Mouse (Mus musculus): ENCODE results near the gene Osbpl2.

- TF ChIP-seq CTCF (IDR thresholded peaks at IDR 0.05; ENCODE audit: control insufficient read depth, insufficient read depth, low read length) = no peak
- no peak for TF ChIP-seq POLR2A (IDR thresholded peaks at IDR 0.05; ENCODE audit: borderline replicate concordance, control insufficient read depth, low read depth, low read length)
These were observed 78.4 kb downstream of the Osbpl2 start for GRCm38 (mm10) chr2:180197323-180198037.

All from bone marrow, adult 2 months (tissue).